Mouse (Mus musculus) kidney, embryonic 16.5 days (tissue): ENCODE data around the gene Letmd1. TPM values are rescaled to one million over a fixed set of nuclear protein-coding genes. Genes with fewer than 3 reads are reported as not detected.

ENCODE experiments used
- ATAC-seq: fragments of 200-750 bp; cut with Nextera tagmentation; 2 replicates; pipeline ENCODE4 v1.8.0; 2017; ENCODE audit warnings: moderate TSS enrichment; ENCODE audit not compliant: low FRiP score, low TSS enrichment
- H3K27ac ChIP-seq: fragments of 300-500 bp; sonication (generic); 2 replicates; pipeline ENCODE4 v1.5.1; 2014; ENCODE audit warnings: low read length
- H3K27me3 ChIP-seq: fragments of 300-500 bp; sonication (generic); 2 replicates; pipeline ENCODE4 v1.6.1; 2014; ENCODE audit warnings: low read length, control low read depth, mixed read lengths; ENCODE audit not compliant: insufficient read depth
- H3K36me3 ChIP-seq: fragments of 300-500 bp; sonication (generic); 2 replicates; pipeline ENCODE4 v1.6.1; 2014; ENCODE audit warnings: low read length, control low read depth, mixed read lengths; ENCODE audit not compliant: insufficient read depth
- H3K4me1 ChIP-seq: fragments of 300-500 bp; sonication (generic); 2 replicates; pipeline ENCODE4 v1.6.1; 2014; ENCODE audit warnings: low read length, control low read depth, mixed read lengths; ENCODE audit not compliant: insufficient read depth
- H3K4me2 ChIP-seq: fragments of 300-500 bp; sonication (generic); replicated peaks from 2 replicates; pipeline ENCODE4 v1.6.1; 2014; ENCODE audit warnings: low read depth, low read length
- H3K4me3 ChIP-seq: fragments of 300-500 bp; sonication (generic); 2 replicates; pipeline ENCODE4 v1.5.1; 2014; ENCODE audit warnings: mild to moderate bottlenecking, low read length
- H3K9ac ChIP-seq: fragments of 300-500 bp; sonication (generic); replicated peaks from 2 replicates; pipeline ENCODE4 v1.6.1; 2014; ENCODE audit warnings: low read length
- H3K9me3 ChIP-seq: fragments of 300-500 bp; sonication (generic); 2 replicates; pipeline ENCODE4 v1.6.1; 2016; ENCODE audit warnings: low read length, control low read depth
- WGBS: fragments of 180-500 bp; shearing (Covaris S2); extraction: QIAGEN DNeasy Blood & Tissue Kit; methylation state at CpG from one replicate; pipeline ENCODE4 v1.1.7; 2014; 5-methylcytosine and 5-hydroxymethylcytosine counted together
- polyA plus RNA-seq: library from polyadenylated mRNA; unstranded; fragments of >200 nt; fragmentation: Nextera tagmentation; extraction: Ambion mirVana; gene quantifications from 2 replicates; pipeline ENCODE4 v1.2.1, GENCODE M21; 2015

Gene Letmd1
- polyA plus RNA-seq, 1 experiment from 2014 or later = 33.1 TPM

- Histone ChIP-seq H3K27ac (no peak overlapping the region), H3K9me3 (no peaks in the 10 kb centered on the region), H3K36me3 (no peaks in the 10 kb centered on the region), H3K9ac (no peak overlapping the region), H3K27me3 (no peaks in the 10 kb centered on the region), H3K4me2 (no peak overlapping the region), H3K4me3 (no peak overlapping the region), H3K4me1 (no peaks in the 10 kb centered on the region)
- WGBS = 66% methylated on average over 3 of the region's 3 CpGs
- no peak for ATAC-seq
Measured at GRCm38 (mm10) chr15:100449495-100449894, 19.3 kb upstream of the Letmd1 start.

- Histone ChIP-seq H3K27me3 (no peaks in the 10 kb centered on the region), H3K9me3 (no peaks in the 10 kb centered on the region), H3K27ac (no peak overlapping the region), H3K4me3 (no peak overlapping the region), H3K36me3 (no peaks in the 10 kb centered on the region), H3K4me2 (no peak overlapping the region), H3K9ac (no peak overlapping the region), H3K4me1 (no peaks in the 10 kb centered on the region)
- no peak for ATAC-seq
- WGBS = 51% methylated on average over 16 of the region's 16 CpGs
Measured at GRCm38 (mm10) chr15:100451245-100451644, 17.6 kb upstream of the Letmd1 start.

GRCm38 (mm10) chr15:100452486-100452885 is 16.3 kb upstream of the Letmd1 start:
- Histone ChIP-seq H3K4me1 (no peaks in the 10 kb centered on the region), H3K36me3 (no peaks in the 10 kb centered on the region), H3K27ac (no peak overlapping the region), H3K4me3 (no peak overlapping the region), H3K9ac (no peak overlapping the region), H3K9me3 (no peaks in the 10 kb centered on the region), H3K27me3 (no peaks in the 10 kb centered on the region), H3K4me2 (no peak overlapping the region)
- no peak for ATAC-seq
- 85% methylated on average over 11 of the region's 11 CpGs for WGBS

GRCm38 (mm10) chr15:100456356-100456991 is 12.3 kb upstream of the Letmd1 start:
- no peaks in the 10 kb centered on the region for H3K27me3 ChIP-seq
- H3K27ac ChIP-seq = no peak overlapping the region
- H3K4me3 ChIP-seq = no peak overlapping the region
- WGBS = 69% methylated on average over 7 of the region's 7 CpGs
- no peak for ATAC-seq
- no peak overlapping the region for H3K4me2 ChIP-seq
- H3K4me1 ChIP-seq = peaks cover 4% of the 10 kb centered on the region; the same call in 1 of the 2 replicates
- no peaks in the 10 kb centered on the region for H3K36me3 ChIP-seq
- no peak overlapping the region for H3K9ac ChIP-seq
- no peaks in the 10 kb centered on the region for H3K9me3 ChIP-seq

- peak; percentile 64 for ATAC-seq
- WGBS = 6% methylated on average over 17 of the region's 17 CpGs
- 0 out of 2 replicates have a peak overlapping the region, but pooled peaks have one; percentile 12 for H3K4me2 ChIP-seq
Measured at GRCm38 (mm10) chr15:100457340-100457739, 11.5 kb upstream of the Letmd1 start.

GRCm38 (mm10) chr15:100458055-100458454 is 10.8 kb upstream of the Letmd1 start:
- ATAC-seq = peak; percentile 50; the same call in 1 of the 2 replicates
- Histone ChIP-seq H3K4me1 (peaks cover 12% of the 10 kb centered on the region; the same call in 1 of the 2 replicates), H3K9ac (no peak overlapping the region), H3K36me3 (no peaks in the 10 kb centered on the region), H3K27ac (no peak overlapping the region), H3K27me3 (no peaks in the 10 kb centered on the region), H3K9me3 (no peaks in the 10 kb centered on the region), H3K4me3 (no peak overlapping the region), H3K4me2 (no peak overlapping the region)
- WGBS = 47% methylated on average over 10 of the region's 10 CpGs

More at GRCm38 (mm10) chr15:100457340-100457739, 11.5 kb upstream of the Letmd1 start:
- Histone ChIP-seq H3K27ac (no peak overlapping the region), H3K9ac (no peak overlapping the region), H3K27me3 (no peaks in the 10 kb centered on the region), H3K4me1 (peaks cover 12% of the 10 kb centered on the region; the same call in 1 of the 2 replicates), H3K4me3 (no peak overlapping the region), H3K36me3 (no peaks in the 10 kb centered on the region), H3K9me3 (no peaks in the 10 kb centered on the region)

- Histone ChIP-seq H3K36me3 (no peaks in the 10 kb centered on the region), H3K4me3 (no peak overlapping the region; the same call in 1 of the 2 replicates), H3K4me2 (peak overlapping the region; percentile 40), H3K27me3 (no peaks in the 10 kb centered on the region), H3K27ac (no peak overlapping the region), H3K4me1 (peaks cover 12% of the 10 kb centered on the region; the same call in 1 of the 2 replicates), H3K9me3 (no peaks in the 10 kb centered on the region), H3K9ac (0 out of 2 replicates have a peak overlapping the region, but pooled peaks have one; percentile 43)
- no peak; the same call in 1 of the 2 replicates for ATAC-seq
- 10% methylated on average over 12 of the region's 12 CpGs for WGBS
Measured at GRCm38 (mm10) chr15:100460942-100461341, 7.9 kb upstream of the Letmd1 start.

GRCm38 (mm10) chr15:100461646-100462045 is 7.2 kb upstream of the Letmd1 start:
- Histone ChIP-seq H3K36me3 (no peaks in the 10 kb centered on the region), H3K27me3 (no peaks in the 10 kb centered on the region), H3K4me3 (no peak overlapping the region), H3K27ac (peak overlapping the region; percentile 8; the same call in 1 of the 2 replicates), H3K9me3 (no peaks in the 10 kb centered on the region), H3K4me1 (peaks cover 12% of the 10 kb centered on the region; the same call in 1 of the 2 replicates), H3K9ac (no peak overlapping the region), H3K4me2 (no peak overlapping the region)
- 60% methylated on average over 9 of the region's 9 CpGs for WGBS
- no peak for ATAC-seq

GRCm38 (mm10) chr15:100462086-100462485 is 6.7 kb upstream of the Letmd1 start:
- Histone ChIP-seq H3K4me3 (no peak overlapping the region), H3K27me3 (no peaks in the 10 kb centered on the region), H3K4me2 (no peak overlapping the region), H3K36me3 (no peaks in the 10 kb centered on the region), H3K27ac (no peak overlapping the region), H3K9ac (no peak overlapping the region), H3K9me3 (no peaks in the 10 kb centered on the region), H3K4me1 (peaks cover 12% of the 10 kb centered on the region; the same call in 1 of the 2 replicates)
- ATAC-seq = no peak
- 40% methylated on average over 4 of the region's 5 CpGs for WGBS

- Histone ChIP-seq H3K4me1 (peaks cover 19% of the 10 kb centered on the region; the same call in 1 of the 2 replicates), H3K4me2 (no peak overlapping the region), H3K36me3 (no peaks in the 10 kb centered on the region), H3K27me3 (no peaks in the 10 kb centered on the region), H3K4me3 (no peak overlapping the region), H3K27ac (no peak overlapping the region), H3K9ac (no peak overlapping the region), H3K9me3 (no peaks in the 10 kb centered on the region)
- 27% methylated on average over 6 of the region's 6 CpGs for WGBS
- ATAC-seq = no peak
Measured at GRCm38 (mm10) chr15:100463712-100464111, 5.1 kb upstream of the Letmd1 start.
